Mouse (Mus musculus): ENCODE results near the gene Nrn1l. TPM values are rescaled to one million over a fixed set of nuclear protein-coding genes. Genes with fewer than 3 reads are reported as not detected.
A peak's percentile ranks its signal among the peaks of the same experiment; 100 is the strongest.

Nrn1l gene
- not detected in 2 replicates for polyA plus RNA-seq (2012; ENCODE audit: insufficient read depth, insufficient read length, low replicate concordance, missing spikeins)

- no peak for TF ChIP-seq CTCF (IDR thresholded peaks at IDR 0.05; ENCODE audit: insufficient read depth, low read depth, low read length)
- no peak for TF ChIP-seq POLR2A (IDR thresholded peaks at IDR 0.05; ENCODE audit: insufficient read depth, low read depth, low read length)
- Histone ChIP-seq H3K4me3 (ENCODE audit: insufficient read depth, low read depth, low read length) (peak within 1 kb of the TSS; percentile 7; the same call in 1 of the 2 replicates), H3K4me1 (ENCODE audit: control insufficient read depth, insufficient read depth, low read length) (peaks cover 12% of the 10 kb centered on the region), H3K27ac (ENCODE audit: insufficient read depth, low read depth, low read length) (no peak within 1 kb of the TSS)
- WGBS, result 13% methylated on average over 11 of the region's 11 CpGs
Measured at GRCm38 (mm10) chr8:105893339-105893738, at the start of gene Nrn1l. TSS of gene Nrn1l (plus strand) at chr8:105893567.

- Histone ChIP-seq H3K4me3 (ENCODE audit: insufficient read depth, low read depth, low read length) (no peak overlapping the region), H3K27ac (ENCODE audit: insufficient read depth, low read depth, low read length) (no peak overlapping the region), H3K4me1 (ENCODE audit: control insufficient read depth, insufficient read depth, low read length) (peaks cover 8% of the 10 kb centered on the region)
- WGBS, result 91% methylated on average over 11 of the region's 11 CpGs
- TF ChIP-seq CTCF (IDR thresholded peaks at IDR 0.05; ENCODE audit: insufficient read depth, low read depth, low read length) (no peak), POLR2A (IDR thresholded peaks at IDR 0.05; ENCODE audit: insufficient read depth, low read depth, low read length) (no peak)
Measured at GRCm38 (mm10) chr8:105846678-105847077, 46.7 kb upstream of the Nrn1l start.

DNA sequence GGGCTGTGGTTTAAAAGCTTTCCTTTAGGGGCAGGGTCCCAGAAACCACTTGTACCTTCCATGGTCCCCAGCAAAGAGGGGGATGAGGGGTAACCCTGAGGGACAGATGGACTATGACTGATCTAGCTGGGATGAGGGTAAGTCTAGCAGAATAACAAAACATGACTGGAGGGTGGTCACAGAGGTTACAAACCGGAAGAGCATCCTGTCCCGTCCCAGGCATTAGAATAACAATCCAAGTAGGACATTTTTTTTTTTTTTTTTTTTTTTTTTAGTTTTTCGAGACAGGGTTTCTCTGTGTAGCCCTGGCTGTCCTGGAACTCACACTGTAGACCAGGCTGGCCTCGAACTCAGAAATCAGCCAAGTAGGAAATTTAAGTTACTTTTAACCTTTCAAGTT is 43.4 kb upstream of the Nrn1l start:
- TF ChIP-seq POLR2A (IDR thresholded peaks at IDR 0.05; ENCODE audit: insufficient read depth, low read depth, low read length) (no peak), CTCF (IDR thresholded peaks at IDR 0.05; ENCODE audit: insufficient read depth, low read depth, low read length) (no peak)
- Histone ChIP-seq H3K4me1 (ENCODE audit: control insufficient read depth, insufficient read depth, low read length) (peaks cover 10% of the 10 kb centered on the region), H3K4me3 (ENCODE audit: insufficient read depth, low read depth, low read length) (no peak overlapping the region), H3K27ac (ENCODE audit: insufficient read depth, low read depth, low read length) (no peak overlapping the region)
- 89% methylated on average over 4 of the region's 4 CpGs for WGBS

DNA sequence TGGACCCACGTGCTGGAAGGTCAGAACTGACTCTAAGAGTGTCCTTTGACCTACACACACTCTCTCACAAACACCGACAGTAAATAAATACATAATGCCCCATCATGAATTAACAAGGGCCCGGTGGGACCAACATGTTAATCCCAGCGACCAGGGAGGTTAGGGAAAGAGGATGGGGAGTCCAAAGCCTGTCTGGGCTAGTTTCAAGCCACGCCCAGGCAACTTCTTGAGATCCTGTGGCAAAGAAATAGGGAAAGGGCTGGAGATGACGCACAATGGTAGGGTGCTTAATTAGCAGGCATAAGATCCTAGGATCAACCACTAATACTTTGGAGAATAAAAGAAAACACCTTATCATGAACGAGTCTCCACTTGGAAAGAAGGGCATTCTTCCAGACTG is 42.8 kb upstream of the Nrn1l start:
- Histone ChIP-seq H3K4me1 (ENCODE audit: control insufficient read depth, insufficient read depth, low read length) (peaks cover 10% of the 10 kb centered on the region), H3K4me3 (ENCODE audit: insufficient read depth, low read depth, low read length) (no peak overlapping the region), H3K27ac (ENCODE audit: insufficient read depth, low read depth, low read length) (no peak overlapping the region)
- 65% methylated on average over 7 of the region's 7 CpGs for WGBS
- TF ChIP-seq POLR2A (IDR thresholded peaks at IDR 0.05; ENCODE audit: insufficient read depth, low read depth, low read length), result no peak
- no peak for TF ChIP-seq CTCF (IDR thresholded peaks at IDR 0.05; ENCODE audit: insufficient read depth, low read depth, low read length)

GRCm38 (mm10) chr8:105851651-105852143 is 41.7 kb upstream of the Nrn1l start:
- TF ChIP-seq POLR2A (IDR thresholded peaks at IDR 0.05; ENCODE audit: insufficient read depth, low read depth, low read length) (peak; percentile 86), CTCF (IDR thresholded peaks at IDR 0.05; ENCODE audit: insufficient read depth, low read depth, low read length) (no peak)

GRCm38 (mm10) chr8:105852146-105852729 is 41.1 kb upstream of the Nrn1l start:
- TF ChIP-seq CTCF (IDR thresholded peaks at IDR 0.05; ENCODE audit: insufficient read depth, low read depth, low read length), result no peak
- no peak for TF ChIP-seq POLR2A (IDR thresholded peaks at IDR 0.05; ENCODE audit: insufficient read depth, low read depth, low read length)
- no peak overlapping the region for H3K27ac ChIP-seq (ENCODE audit: insufficient read depth, low read depth, low read length)
- WGBS, result 80% methylated on average over 12 of the region's 12 CpGs
- peaks cover 6% of the 10 kb centered on the region for H3K4me1 ChIP-seq (ENCODE audit: control insufficient read depth, insufficient read depth, low read length)
- H3K4me3 ChIP-seq (ENCODE audit: insufficient read depth, low read depth, low read length), result no peak overlapping the region

More at GRCm38 (mm10) chr8:105851651-105852143, 41.7 kb upstream of the Nrn1l start:
- peaks cover 8% of the 10 kb centered on the region for H3K4me1 ChIP-seq (ENCODE audit: control insufficient read depth, insufficient read depth, low read length)
- WGBS, result under 1% methylated on average over 34 of the region's 34 CpGs
- H3K27ac ChIP-seq (ENCODE audit: insufficient read depth, low read depth, low read length), result no peak overlapping the region
- peak overlapping the region; percentile 97 for H3K4me3 ChIP-seq (ENCODE audit: insufficient read depth, low read depth, low read length)

- WGBS, result 95% methylated on average over 3 of the region's 3 CpGs
- peaks cover 6% of the 10 kb centered on the region for H3K4me1 ChIP-seq (ENCODE audit: control insufficient read depth, insufficient read depth, low read length)
Measured at GRCm38 (mm10) chr8:105853178-105853577, 40.2 kb upstream of the Nrn1l start, which contains the start of gene Cenpt. TSS of gene Cenpt (minus strand) at chr8:105853278.

GRCm38 (mm10) chr8:105854303-105854702 is 39.1 kb upstream of the Nrn1l start:
- Histone ChIP-seq H3K27ac (ENCODE audit: insufficient read depth, low read depth, low read length) (no peak overlapping the region), H3K4me3 (ENCODE audit: insufficient read depth, low read depth, low read length) (no peak overlapping the region)

More at GRCm38 (mm10) chr8:105853178-105853577, 40.2 kb upstream of the Nrn1l start, which contains the start of gene Cenpt:
- H3K4me3 ChIP-seq (ENCODE audit: insufficient read depth, low read depth, low read length), result no peak within 1 kb of the TSS
- TF ChIP-seq CTCF (IDR thresholded peaks at IDR 0.05; ENCODE audit: insufficient read depth, low read depth, low read length) (no peak), POLR2A (IDR thresholded peaks at IDR 0.05; ENCODE audit: insufficient read depth, low read depth, low read length) (no peak)
- H3K27ac ChIP-seq (ENCODE audit: insufficient read depth, low read depth, low read length), result no peak within 1 kb of the TSS

DNA sequence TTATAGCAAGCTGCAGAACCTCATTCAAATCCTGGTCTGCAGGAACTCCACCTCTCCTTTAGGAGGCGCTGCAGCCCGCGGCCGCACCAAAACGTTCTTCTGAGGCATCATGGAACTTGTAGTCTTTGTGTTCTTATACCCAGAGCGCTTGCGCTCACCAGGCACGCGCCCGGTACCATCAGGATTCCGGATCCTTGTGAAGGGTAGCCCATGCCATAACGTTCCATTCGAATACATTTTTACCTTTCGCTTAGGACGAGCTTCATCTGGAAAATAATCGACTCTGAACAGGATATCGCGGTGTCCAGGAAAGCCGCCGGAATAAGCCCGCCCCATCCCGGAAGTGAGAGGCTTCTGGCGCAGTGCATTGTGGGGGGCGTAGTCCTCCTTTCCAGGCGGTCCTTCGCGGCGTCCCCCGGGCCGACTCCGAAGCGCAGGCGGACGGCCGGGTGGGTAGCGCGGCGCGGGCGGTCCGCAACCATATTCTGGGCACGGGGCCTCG is 38.6 kb upstream of the Nrn1l start, which contains the start of gene Thap11:
Gene Thap11 (plus strand): TSS at position 418 of the 502 bp plus-strand sequence.
- peak; percentile 58; the same call in 1 of the 2 replicates for TF ChIP-seq CTCF (IDR thresholded peaks at IDR 0.05; ENCODE audit: insufficient read depth, low read depth, low read length)
- TF ChIP-seq POLR2A (IDR thresholded peaks at IDR 0.05; ENCODE audit: insufficient read depth, low read depth, low read length), result 0 out of 2 replicates have a peak, but pooled peaks have one; percentile 20
- WGBS, result under 1% methylated on average over 43 of the region's 43 CpGs
- H3K27ac ChIP-seq (ENCODE audit: insufficient read depth, low read depth, low read length), result peak within 1 kb of the TSS; percentile 98
- H3K4me3 ChIP-seq (ENCODE audit: insufficient read depth, low read depth, low read length), result peak within 1 kb of the TSS; percentile 67
- peaks cover 6% of the 10 kb centered on the region for H3K4me1 ChIP-seq (ENCODE audit: control insufficient read depth, insufficient read depth, low read length)

More at GRCm38 (mm10) chr8:105854303-105854702, 39.1 kb upstream of the Nrn1l start:
- peaks cover 6% of the 10 kb centered on the region for H3K4me1 ChIP-seq (ENCODE audit: control insufficient read depth, insufficient read depth, low read length)
- no peak for TF ChIP-seq POLR2A (IDR thresholded peaks at IDR 0.05; ENCODE audit: insufficient read depth, low read depth, low read length)
- TF ChIP-seq CTCF (IDR thresholded peaks at IDR 0.05; ENCODE audit: insufficient read depth, low read depth, low read length), result no peak
- WGBS, result 23% methylated on average over 8 of the region's 8 CpGs

Data from olfactory bulb, adult 2 months (tissue).